In the genomic region with DNA sequence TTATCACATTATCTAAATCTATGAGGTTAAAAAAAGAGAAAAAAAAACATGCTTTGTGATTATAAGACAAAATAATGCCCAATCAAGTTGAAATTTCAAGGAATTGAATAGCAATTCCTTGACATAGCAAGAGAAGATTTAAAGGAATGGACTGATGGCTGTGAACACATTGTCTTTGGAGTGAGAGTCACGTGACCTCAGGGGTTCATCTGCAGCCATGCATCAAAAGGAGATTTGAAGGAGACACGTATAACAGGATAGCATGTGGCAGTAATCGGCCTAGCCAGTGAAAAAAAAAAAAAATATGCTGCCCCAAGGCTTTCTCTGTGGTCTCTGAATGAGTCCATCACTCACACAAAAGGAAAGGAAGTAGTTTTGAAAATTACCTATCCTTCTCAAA, we compare ENCODE assay signal across 16 mouse cellular contexts.
"Had no signal": no experiment of that assay in that cellular context is flagged by ENCODE, and none has a peak within 500 bp of the region (broad histone marks: within the 10 kb centered on the region; RNA-seq: fewer than 3 reads in every experiment).

No protein-coding gene starts in this region.

- H3K4me3 ChIP-seq: intestine, embryonic 15.5 days; layer of hippocampus, adult 2 months; left cerebral cortex, adult 2 months; liver, embryonic 13.5 days had no signal

- H3K36me3 ChIP-seq: intestine, embryonic 15.5 days; liver, embryonic 13.5 days had no signal

- H3K27ac ChIP-seq: intestine, embryonic 15.5 days; layer of hippocampus, adult 2 months; left cerebral cortex, adult 2 months; liver, embryonic 13.5 days had no signal

- H3K9me3 ChIP-seq: intestine, embryonic 15.5 days; liver, embryonic 13.5 days had no signal

- H3K4me1 ChIP-seq: intestine, embryonic 15.5 days had no signal

- DNase-seq: kidney, adult 11 months; kidney, adult 9 months; kidney, postnatal 14 days; kidney, postnatal 4 days; layer of hippocampus, adult 9-11 months; layer of hippocampus, postnatal 36 days; liver, embryonic 13.5 days; lung, adult 2 months; lung, postnatal 14 days; lung, postnatal 4 days; thymus, adult 18-20 months; thymus, postnatal 36 days had no signal

- H3K27me3 ChIP-seq: intestine, embryonic 15.5 days; liver, embryonic 13.5 days had no signal

- H3K9ac ChIP-seq: intestine, embryonic 15.5 days; liver, embryonic 13.5 days had no signal

- H3K4me2 ChIP-seq: intestine, embryonic 15.5 days; liver, embryonic 13.5 days; midbrain, embryonic 11.5 days had no signal
